ENCODE assay signal across 14 mouse cellular contexts in the genomic region with DNA sequence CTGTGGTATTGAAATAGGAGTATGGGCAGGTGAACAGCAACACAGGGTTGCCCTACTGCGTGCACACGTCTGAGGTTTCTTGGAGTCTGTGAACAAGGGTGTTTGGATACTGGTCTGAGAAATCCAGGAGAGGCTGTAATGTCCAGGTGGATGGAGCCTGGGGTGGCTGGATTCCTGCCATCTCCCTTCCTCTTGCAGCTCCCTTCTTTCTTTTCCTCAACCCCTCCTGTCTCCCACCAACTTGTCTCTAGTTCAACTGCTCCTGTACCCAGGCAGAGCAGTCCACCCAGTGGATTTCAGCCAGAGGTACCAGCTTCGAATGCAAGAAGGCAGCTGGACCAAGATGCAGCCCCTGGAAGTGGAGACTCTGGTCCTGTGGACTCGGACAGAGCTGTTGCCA.
"Had no signal": no experiment of that assay in that cellular context is flagged by ENCODE, and none has a peak within 500 bp of the region (broad histone marks: within the 10 kb centered on the region; RNA-seq: fewer than 3 reads in every experiment).

No protein-coding gene starts in this region.

- ATAC-seq: lung, postnatal 0 days; midbrain, embryonic 13.5 days; midbrain, embryonic 15.5 days had no signal

- DNase-seq: lung, adult 2 months; lung, postnatal 14 days; lung, postnatal 36 days; retina, postnatal 1 day; right cerebral cortex, adult 18-20 months; right cerebral cortex, postnatal 25 days; right cerebral cortex, postnatal 4 days; spleen, adult 18-20 months; thymus, adult 18-20 months; thymus, postnatal 14 days; thymus, postnatal 36 days had no signal
